Mouse (Mus musculus): ENCODE data around the gene Rab12.
A peak's percentile ranks its signal among the peaks of the same experiment; 100 is the strongest.
"Not testable (repeated sequence)": the region's sequence is repeated elsewhere in the genome, so short reads cannot be mapped to it uniquely, and the experiment has no call there.

Gene Rab12

DNA sequence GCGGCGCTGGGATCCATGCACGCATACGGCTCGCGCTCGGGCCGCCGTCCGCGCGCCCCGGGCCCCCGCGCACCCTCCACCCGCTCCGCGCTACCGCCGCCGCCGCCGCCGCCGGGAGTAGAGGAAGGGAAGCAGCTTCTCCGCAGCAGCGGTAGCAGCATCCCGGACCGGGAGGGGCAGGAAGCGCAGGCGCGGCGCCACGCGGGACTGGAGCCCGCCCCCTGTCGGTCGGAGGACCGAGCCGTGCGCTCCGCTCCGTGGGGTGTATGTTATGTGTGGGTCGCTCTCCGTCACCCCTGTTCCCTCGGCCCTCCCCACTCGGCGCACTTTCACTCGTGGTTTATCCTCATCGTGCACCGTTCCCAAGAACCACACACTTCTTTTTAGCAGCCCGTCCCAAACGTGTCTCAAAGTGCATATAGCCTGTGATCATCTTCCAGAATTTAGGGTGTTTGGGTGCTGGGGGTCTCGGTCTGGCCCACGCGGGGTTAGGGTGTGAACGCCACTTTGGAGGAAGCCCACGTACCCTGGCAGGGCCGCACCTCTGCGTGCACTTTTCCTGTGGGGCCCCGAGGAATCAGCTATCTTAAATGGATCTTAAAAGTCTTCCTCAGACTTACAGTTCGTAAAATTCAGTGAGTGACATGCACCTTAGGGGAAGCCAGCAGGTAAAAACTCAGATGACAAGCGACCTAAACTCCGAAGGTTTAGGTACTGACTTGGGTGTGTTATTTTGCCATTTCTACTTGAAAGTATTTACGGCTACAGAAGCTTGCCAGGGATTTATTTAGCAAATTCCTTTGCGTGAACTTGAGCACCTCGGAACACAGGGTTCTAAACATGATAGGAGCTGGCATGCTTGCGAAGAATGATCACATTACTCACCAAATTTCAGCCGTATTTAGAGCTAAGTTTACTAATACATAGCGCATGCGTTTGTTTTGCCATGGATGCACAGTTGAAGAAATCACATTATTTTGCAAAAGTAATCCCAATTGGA is at the start of gene Rab12:
Gene Rab12, minus strand, starts transcription at position 176 of the 1,000 bp plus-strand sequence.
- peak; percentile 89 for DNase-seq (ENCODE audit: extremely low spot score)

DNA sequence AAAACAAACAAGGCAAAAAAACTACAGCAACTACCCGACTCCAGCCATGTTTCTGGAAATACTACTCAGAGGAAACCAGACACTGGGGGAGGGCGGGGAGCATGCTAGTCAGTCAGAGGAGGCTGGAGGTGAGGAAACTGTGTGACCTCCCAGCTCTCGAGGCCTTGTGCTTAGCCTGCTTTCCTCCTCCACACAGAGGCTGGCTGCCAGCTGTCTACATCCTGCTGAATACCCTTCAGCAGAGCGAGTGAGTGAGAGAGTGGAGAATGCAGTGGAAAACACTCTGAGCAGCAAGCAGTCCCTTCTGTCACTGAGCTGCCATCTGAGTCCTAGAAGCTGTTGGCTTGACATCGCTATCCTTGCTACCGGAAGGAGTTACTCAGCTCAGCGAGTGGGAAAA is 44.7 kb upstream of the Rab12 start:
- no peak for DNase-seq (ENCODE audit: extremely low spot score)

DNA sequence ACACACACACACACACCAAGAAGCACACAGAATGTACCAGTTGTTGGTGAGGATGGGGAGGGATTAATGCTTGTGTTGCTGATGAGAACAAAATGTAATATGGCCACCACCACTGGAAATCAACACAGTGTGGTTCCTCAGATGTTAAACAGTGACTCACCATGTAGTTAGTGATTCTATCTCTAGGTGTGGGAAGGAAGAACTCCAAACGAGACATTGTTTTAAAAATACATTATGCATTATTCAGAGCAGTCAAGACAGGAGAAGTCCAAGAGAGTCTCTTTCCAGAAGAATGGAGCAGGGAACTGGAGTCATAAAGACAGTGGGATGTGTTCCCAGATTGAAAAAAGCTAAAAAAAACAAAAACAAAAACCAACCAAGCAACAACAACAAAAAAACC is 44.0 kb upstream of the Rab12 start:
- no peak for DNase-seq (ENCODE audit: extremely low spot score)

DNA sequence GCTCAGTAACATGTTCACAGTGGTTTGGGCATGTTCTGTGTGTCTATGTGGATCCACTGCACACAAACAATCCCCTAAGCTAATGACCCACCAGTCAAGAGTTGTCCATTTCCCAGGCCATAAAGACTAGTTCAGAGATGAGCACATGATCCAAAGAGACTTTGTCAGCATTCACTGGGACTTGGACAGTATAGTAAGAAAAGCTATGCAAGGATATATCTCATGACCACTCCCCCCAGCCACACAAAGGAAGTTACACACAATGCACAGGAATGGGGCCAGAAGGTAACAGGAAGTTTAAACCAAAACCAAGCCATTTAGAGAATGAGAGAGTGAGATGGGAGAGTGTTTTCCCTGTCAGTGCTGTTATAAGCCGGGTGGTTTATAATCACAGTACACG is 41.9 kb upstream of the Rab12 start:
- DNase-seq (ENCODE audit: extremely low spot score), result no peak

DNA sequence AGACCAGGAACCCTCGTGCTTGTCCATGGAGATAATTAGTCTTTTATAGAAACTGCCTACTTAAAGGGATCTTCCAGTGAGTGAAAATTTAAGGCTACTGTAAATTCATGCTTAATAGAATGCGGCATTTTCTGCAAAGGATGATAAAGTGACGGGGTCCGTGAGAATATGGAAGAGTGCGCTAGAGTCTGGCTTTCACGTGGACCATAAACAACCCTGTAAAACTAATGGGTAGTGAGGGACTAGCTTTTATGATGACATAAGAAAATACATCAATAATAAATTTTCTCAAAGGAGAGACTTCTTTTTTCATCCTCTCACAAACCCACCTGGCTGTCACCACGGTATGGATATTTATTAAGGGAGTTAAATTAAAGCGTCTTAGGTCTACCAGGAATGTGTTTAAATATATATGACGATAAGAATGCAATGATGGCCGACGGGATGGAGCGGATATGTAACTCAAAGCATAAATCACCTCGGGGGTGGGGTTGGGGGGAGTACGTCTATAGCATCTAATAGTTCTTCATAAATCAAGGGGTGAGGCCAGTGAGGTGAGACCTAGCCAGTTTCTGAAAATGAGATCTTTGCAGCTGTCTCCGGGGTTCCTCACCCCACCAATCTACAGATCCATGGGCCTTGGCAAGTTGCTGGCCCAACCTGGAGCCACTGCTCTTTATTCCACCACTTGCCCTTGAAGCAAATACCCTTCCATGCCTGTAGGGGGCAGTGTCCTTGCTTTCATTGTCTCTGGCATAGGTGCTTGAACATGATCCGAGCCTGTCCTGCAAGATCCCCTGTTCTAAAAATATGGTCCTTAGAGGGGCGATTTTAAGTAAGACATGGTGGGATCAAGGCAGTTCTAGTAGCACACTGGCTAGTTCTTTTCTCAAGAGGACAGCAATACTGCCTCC is 39.1 kb upstream of the Rab12 start:
- no peak for DNase-seq (ENCODE audit: extremely low spot score)

DNA sequence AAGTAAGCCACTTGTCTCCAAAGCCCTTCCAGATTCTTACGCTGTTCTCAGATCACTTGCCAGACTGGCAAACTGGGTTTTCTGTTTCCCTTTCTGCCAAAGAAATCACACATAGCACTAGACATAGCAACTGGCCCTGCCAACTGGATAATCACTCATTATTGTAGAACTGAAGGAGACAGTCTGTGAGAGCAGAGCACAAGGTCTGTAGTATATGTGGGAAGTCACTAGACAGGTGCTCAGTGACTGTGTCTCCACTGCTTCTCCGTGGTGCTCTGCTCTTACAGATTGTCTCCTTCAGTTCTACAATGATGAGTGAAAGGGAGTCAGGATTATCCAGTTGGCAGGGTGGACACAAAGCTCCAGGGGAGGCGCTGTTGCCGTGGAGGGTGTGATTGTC is 33.2 kb upstream of the Rab12 start:
- DNase-seq (ENCODE audit: extremely low spot score), result no peak

DNA sequence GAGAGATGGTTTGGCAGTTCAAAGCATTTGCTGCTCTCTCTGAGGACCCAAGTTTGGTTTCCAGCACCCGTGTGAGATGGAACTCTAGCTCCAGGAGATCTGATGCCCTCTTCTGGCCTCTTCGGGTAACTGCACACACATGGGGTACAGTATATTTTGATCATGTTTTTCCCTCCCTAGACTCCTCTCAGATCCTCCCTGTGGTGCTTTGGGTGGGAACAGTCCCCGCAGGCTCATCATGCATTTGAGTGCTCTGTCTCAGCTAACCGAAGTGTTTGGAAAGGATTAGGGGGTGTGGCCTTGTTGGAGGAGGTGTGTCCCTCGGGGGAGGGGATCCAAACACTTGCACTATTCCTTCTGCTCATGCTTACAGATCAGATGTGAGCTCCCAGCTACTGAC is 31.0 kb upstream of the Rab12 start:
- DNase-seq (ENCODE audit: extremely low spot score), result no peak

DNA sequence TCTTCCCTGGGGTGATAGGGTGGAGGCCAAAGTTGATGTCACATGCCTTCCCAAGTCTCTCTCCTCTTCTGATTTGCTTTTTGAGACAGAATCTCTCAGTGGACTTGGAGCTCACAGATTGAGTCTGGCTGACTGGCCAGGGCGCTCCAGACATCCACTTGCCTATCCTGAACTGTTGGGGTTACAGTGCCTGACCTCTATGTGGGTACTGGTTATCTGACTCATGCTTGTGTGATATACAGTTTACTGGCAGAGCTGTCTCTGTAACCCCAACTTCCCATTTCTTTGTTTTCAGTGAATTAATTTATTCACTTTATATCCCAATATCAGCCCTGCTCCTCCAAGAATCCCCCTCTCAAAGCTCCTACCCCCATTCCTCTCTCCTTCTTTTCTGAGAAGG is 12.8 kb upstream of the Rab12 start:
- no peak for DNase-seq (ENCODE audit: extremely low spot score)

DNA sequence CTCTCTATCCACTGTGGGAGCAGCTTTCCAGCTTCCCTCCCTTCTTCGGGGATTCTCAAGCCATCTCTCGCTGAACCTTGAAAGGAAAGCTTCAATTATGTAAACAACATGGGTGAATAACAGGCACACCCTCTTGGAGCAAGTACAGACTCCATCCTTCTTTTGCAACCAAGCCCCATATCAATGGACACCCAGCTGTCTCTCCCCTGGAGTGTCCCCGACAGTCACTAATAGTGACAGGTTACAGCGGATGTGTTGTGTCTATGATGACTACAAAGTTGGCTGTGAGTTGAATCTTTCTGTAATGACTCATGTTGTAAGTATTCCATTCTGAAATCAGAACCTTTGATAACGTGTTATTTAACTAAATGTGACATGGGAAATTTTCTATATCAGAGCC is 3.9 kb upstream of the Rab12 start:
- no peak for DNase-seq (ENCODE audit: extremely low spot score)

DNA sequence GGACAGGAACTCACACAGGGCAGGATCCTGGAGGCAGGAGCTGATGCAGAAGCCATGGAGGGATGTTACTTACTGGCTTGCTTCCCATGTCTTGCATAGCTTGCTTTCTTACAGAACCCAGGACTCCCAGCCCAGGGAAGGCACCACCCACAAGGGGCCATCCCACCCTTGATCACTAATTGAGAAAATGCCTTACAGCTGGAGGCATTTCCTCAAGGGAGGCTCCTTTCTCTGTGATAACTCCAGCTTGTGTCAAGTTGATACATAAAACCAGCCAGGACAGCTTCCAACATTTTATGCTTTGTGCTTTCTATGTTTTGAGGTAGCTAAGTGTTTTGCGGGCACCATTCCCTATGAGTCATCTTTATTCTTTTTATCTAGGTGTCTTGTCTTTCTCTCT is 3.1 kb upstream of the Rab12 start:
- not testable (repeated sequence) for DNase-seq (ENCODE audit: extremely low spot score)

DNA sequence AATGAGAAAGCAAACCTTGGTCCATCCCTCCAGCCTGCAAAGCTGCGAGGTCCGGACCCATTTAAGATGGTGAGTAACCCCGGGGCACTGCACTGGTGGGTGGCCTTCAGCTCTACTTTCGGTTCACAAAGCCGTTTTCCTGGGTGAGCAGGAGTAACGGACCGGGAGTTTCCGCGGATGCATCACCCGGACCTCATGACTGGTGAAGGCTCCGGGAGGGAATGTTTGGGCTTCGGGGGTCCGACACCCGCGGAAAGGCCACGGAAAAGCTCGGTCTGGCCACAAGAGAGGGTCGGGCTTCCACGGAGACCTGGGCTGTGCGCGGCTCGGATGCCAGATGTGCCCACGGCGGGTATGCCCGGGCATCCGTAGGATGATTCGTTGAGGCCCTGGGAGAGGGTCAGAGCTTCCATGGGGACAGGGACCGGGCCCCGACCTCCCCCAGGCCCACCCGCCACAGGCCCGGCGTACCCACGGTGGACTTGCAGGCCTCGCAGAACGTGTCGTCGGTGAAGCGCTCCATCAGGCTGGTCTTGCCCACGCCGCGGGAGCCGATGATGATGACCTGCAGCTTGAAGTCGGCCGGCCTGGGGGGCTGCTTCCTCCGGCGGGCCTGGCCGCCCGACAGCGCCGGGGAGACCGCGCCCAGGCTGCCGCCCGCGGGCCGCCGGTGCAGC is 514 bp downstream of the Rab12 start:
- peak; percentile 54 for DNase-seq (ENCODE audit: extremely low spot score)

DNA sequence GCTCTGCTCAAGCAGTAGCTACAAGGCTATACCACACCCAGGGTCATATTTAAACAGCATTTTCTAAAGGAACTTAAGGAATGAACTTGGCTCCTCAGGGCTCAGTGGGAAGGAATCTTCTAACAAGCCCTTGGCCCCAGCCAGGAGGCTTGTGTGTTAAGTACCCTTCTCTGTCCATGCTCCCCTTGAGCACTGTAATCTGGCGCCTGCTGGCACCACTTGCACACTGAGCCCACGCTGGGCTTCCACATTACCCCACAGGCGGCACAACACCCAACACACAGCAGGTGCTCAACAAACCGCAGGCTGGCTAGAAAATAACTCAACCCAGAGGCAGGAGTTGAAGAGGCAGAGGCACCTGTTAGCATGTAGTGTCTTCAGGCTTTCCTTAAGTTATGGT is 2.6 kb downstream of the Rab12 start:
- no peak for DNase-seq (ENCODE audit: extremely low spot score)

DNA sequence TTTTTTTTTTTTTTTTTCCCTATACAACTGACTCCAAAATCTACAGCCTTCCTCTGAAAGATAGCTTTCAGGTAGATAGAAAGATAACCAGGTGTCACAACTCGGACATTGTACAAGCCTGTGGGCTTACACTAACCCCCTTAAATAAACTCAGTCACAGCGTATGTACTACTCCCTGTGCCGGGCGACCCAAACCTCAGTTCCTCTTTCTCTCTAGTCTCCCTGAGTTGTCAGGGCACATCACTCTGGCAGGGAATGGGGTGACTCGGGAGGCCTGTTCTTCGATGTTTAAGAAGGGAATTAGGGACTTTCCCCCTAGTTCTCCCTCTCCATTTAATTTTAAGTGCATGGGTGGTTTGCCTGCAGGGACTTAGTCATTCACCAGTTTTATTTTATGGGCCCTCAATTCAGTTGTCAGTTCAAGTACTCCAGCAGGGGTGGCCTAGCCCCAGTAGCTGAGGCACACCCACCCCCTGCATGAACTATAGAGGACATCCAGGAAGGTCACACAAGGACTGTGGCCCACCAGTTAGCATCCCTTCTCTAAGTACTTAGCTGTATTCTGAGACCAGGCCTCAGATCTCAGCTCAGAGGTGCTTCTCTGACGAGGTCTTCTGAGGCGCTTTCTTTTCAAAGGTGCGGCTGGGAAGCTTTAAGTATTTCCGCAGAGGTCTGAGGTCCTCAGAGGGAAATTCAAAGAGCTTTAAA is 5.1 kb downstream of the Rab12 start:
- no peak for DNase-seq (ENCODE audit: extremely low spot score)

DNA sequence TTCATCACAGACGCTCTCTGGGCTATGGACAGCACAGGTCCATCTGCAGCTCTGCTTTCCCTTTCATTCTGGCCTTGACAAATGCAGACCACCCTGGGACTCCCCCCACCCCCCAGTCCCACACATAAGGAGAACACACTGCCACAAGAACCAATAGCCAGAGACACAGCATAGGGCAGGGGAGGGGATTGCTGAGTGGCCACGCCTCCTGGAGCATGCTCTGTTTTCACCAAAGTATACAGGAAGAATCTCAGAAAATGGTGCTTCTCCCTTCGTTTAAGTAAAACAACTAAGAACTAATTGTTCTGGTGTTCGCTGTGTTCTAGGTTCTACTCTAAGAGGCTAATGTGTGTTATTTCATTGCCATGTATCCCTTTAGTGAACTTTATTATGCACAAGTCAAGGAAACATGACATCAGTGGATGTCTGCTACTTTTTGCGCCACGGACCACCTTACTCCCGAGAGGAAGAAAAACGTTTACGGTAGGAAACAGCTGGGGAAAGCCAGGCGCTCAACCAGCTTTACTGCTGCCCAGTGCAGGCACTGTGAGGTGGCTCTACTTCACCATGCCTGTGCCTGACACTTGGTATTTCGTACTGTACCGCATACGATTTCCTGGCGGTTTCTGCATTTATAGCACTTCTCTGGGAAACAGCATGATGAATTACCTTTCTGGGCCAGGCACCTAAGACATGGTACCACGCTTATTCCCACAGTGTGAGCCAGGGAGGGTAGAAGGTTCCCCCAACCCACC is 7.2 kb downstream of the Rab12 start:
- DNase-seq (ENCODE audit: extremely low spot score), result no peak

DNA sequence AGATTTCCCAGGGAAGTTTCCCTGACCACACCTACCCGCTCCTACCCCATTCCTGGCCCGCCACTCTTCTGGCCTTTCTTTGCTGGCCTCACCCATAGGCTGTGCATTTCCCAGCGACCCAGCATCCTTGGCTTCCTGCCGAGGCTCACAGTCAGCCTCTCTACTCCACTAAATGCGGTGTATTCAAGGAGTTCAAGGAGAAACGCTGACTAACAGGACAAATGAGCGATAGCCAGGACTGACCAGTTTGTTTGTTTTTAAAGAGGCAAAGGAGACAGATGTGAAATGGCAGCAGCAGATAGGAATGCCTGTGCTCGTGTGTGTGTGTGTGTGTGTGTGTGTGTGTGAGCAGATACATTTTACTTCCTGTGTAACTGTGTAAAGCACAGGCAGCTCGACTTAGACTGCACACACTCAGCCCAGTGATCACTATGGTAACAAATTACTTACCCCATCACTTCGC is 9.3 kb downstream of the Rab12 start:
- peak; percentile 7 for DNase-seq (ENCODE audit: extremely low spot score)

DNA sequence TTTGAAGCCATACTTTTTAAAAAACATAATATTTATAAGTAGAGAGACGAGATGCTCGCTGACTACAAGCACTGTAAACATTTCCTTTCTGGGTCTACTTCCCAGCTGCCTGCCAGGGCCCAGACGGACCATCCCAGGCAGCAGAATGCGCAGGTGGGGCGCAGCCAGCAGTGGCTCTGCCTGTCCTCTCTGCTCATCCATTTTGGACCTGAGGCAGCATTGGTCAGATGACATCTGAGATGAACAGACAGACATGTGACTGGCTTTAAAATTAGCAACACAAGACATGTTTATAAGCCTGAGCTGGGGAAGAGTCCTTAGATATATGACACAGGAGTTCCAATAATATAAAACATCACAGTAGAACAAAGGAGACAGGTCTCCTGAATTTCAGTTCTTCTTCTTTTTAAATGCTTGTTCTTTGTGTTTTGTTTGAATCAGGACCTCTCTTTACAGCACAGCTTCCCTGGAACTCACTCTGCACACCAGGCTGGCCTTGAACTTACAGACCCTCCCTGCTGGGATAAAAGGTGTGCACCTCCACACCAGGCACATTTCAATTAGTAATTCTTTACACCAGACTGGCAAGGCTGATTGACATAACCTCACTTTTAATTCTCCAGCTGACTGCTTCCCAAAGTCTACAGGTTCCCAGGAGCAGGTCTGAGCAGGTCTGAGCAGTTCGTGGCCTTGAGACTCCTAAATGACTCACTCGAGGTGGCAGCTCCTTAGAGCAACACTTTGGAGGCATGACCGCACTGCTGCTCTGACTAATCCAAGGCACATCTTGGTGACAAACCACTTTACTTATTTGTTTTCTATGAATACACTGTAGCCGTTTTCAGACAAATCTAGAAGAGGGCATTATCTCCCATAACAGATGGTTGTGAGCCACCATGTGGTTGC is 12.2 kb downstream of the Rab12 start:
- no peak for DNase-seq (ENCODE audit: extremely low spot score)

DNA sequence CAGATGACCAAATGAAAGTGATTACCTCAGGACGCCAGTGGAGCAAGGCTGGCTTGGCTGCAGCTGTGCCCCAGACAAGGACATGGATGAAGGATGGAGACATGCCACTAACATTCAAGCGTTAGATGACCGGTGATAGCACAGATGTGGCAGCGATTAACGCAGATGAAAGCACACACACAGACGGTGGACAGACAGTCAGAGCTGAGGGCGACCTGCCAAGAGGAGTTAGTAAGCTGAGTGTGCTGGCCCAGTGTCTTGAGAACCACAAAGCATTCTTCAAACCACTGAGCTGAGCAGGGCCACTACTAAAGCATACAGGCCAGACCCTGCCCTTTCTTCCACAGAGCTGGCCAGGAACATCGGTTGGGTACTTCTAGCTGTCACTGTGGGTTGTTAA is 14.6 kb downstream of the Rab12 start:
- DNase-seq (ENCODE audit: extremely low spot score), result no peak

DNA sequence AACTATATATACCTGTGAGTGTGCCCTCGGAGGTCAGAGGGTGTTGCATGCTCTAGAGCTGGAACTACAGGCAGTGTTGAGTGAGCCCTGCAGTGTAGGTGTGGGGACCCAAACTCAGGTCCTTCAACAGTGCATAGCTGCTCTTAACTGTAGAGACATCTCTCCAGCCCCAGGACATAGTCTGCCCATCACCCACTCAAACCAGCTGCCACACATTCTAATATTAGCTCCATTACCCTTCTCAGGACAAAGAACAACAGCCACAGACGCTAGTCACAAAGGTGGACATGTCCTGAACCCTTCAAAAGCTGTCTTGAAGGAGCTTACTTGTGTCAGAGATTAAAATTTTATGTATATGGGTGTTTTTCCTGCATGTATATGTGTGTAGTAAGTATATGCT is 15.3 kb downstream of the Rab12 start:
- no peak for DNase-seq (ENCODE audit: extremely low spot score)

DNA sequence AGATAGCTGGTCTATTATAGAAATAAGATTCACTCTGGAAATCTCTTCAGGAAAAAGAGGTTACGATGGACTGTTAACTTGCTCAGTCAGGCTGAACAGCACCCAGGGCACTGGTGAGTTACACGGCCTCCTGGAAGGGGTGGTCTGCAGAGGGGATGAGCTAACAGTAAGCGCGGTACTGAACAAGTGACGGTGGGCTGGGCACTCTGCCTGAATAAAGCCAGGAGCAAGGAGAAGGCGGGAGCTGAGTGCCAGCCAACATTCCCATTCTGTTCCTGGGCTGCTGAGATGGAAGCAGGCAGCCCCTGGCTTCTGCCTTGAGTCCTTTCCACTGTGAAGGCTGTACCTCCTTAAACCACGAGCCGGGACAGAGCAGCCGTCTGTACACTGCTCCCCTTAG is 16.1 kb downstream of the Rab12 start:
- no peak for DNase-seq (ENCODE audit: extremely low spot score)

DNA sequence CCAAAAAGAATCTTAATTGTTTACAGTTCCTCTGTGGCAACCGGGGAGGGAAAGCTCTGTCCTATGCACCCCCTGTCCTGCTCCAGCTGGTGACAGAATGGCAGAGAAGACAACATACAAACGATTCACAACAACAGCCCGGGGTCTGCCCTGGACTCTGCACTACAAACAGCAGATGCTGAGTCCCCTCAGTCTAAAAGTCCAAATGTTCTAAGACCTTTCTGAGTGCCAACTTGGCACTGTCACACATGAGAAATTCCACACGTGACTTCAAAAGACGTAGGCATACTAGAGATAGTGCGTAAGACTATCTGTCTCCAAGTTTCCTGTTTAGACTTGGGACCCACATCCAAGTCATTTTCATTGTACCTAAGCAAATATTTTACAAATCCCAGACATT is 16.7 kb downstream of the Rab12 start:
- DNase-seq (ENCODE audit: extremely low spot score), result no peak
